Mouse (Mus musculus) spleen, embryonic (tissue): ENCODE results near the gene Pik3r6.

Experiments used
- CTCF ChIA-PET: fragments of 350-600 bp; sonication (Branson Sonifier 250); formaldehyde crosslinking; loops from one replicate; lab custom pipeline; 2022; lab: Charles Lee

The Pik3r6 gene

GRCm38 (mm10) chr11:68531941-68532535, 29.2 kb downstream of the Pik3r6 start:
- CTCF ChIA-PET, result interaction anchor here (0.5 kb wide), 1 partner anchor 28 kb away, joined by 9 read pairs; no protein-coding TSS in a partner anchor

GRCm38 (mm10) chr11:68532773-68533172, 30.0 kb downstream of the Pik3r6 start:
- CTCF ChIA-PET, result no interaction called here

GRCm38 (mm10) chr11:68533971-68534475, 31.2 kb downstream of the Pik3r6 start:
- CTCF ChIA-PET, result no interaction called here

- CTCF ChIA-PET, result interaction anchor here (0.6 kb wide), 1 partner anchor 45 kb away, joined by 5 read pairs; no protein-coding TSS in a partner anchor
These were observed 33.2 kb downstream of the Pik3r6 start for GRCm38 (mm10) chr11:68536026-68536425.

GRCm38 (mm10) chr11:68536465-68536864, 33.6 kb downstream of the Pik3r6 start:
- CTCF ChIA-PET, result interaction anchor here (0.6 kb wide), 1 partner anchor 44 kb away, joined by 5 read pairs; no protein-coding TSS in a partner anchor

- CTCF ChIA-PET, result no interaction called here
These were observed 36.8 kb downstream of the Pik3r6 start for GRCm38 (mm10) chr11:68539621-68540020.

- CTCF ChIA-PET, result no interaction called here
These were observed 41.7 kb downstream of the Pik3r6 start for GRCm38 (mm10) chr11:68544554-68544953.

GRCm38 (mm10) chr11:68545172-68545571, 42.4 kb downstream of the Pik3r6 start:
- CTCF ChIA-PET, result no interaction called here

GRCm38 (mm10) chr11:68545682-68546222, 42.9 kb downstream of the Pik3r6 start:
- CTCF ChIA-PET, result no interaction called here

- CTCF ChIA-PET, result no interaction called here
These were observed 44.7 kb downstream of the Pik3r6 start for GRCm38 (mm10) chr11:68547484-68547883.

GRCm38 (mm10) chr11:68549597-68549996, 46.8 kb downstream of the Pik3r6 start:
- CTCF ChIA-PET, result interaction anchor here (1.1 to 2.1 kb wide), 2 partner anchors 22 to 65 kb away, joined by 3 to 13 read pairs; no protein-coding TSS in a partner anchor

GRCm38 (mm10) chr11:68550358-68550757, 47.5 kb downstream of the Pik3r6 start:
- CTCF ChIA-PET, result interaction anchor here (2.1 kb wide), 1 partner anchor 66 kb away, joined by 13 read pairs; no protein-coding TSS in a partner anchor

- CTCF ChIA-PET, result interaction anchor here (0.5 kb wide), 1 partner anchor 610 kb away, joined by 3 read pairs; no protein-coding TSS in a partner anchor
These were observed 51.2 kb downstream of the Pik3r6 start for GRCm38 (mm10) chr11:68553981-68554471.

- CTCF ChIA-PET, result no interaction called here
These were observed 53.2 kb downstream of the Pik3r6 start, which contains the start of gene Mfsd6l for GRCm38 (mm10) chr11:68555918-68556584. Gene Mfsd6l (plus strand): TSS chr11:68556186.

GRCm38 (mm10) chr11:68559546-68559945, 56.7 kb downstream of the Pik3r6 start:
- CTCF ChIA-PET, result interaction anchor here (1.0 kb wide), 1 partner anchor 74 kb away, joined by 5 read pairs; no protein-coding TSS in a partner anchor

- CTCF ChIA-PET, result interaction anchor here (0.6 kb wide), 1 partner anchor 38 kb away, joined by 11 read pairs; no protein-coding TSS in a partner anchor
These were observed 59.4 kb downstream of the Pik3r6 start for GRCm38 (mm10) chr11:68561957-68562950.

- CTCF ChIA-PET, result no interaction called here
These were observed 61.7 kb downstream of the Pik3r6 start for GRCm38 (mm10) chr11:68564356-68565031.

- CTCF ChIA-PET, result no interaction called here
These were observed 62.2 kb downstream of the Pik3r6 start for GRCm38 (mm10) chr11:68565032-68565429.

- CTCF ChIA-PET, result interaction anchor here (1.1 kb wide), 1 partner anchor 30 kb away, joined by 3 read pairs; no protein-coding TSS in a partner anchor
These were observed 63.7 kb downstream of the Pik3r6 start for GRCm38 (mm10) chr11:68566447-68567059.
